In the genomic region with DNA sequence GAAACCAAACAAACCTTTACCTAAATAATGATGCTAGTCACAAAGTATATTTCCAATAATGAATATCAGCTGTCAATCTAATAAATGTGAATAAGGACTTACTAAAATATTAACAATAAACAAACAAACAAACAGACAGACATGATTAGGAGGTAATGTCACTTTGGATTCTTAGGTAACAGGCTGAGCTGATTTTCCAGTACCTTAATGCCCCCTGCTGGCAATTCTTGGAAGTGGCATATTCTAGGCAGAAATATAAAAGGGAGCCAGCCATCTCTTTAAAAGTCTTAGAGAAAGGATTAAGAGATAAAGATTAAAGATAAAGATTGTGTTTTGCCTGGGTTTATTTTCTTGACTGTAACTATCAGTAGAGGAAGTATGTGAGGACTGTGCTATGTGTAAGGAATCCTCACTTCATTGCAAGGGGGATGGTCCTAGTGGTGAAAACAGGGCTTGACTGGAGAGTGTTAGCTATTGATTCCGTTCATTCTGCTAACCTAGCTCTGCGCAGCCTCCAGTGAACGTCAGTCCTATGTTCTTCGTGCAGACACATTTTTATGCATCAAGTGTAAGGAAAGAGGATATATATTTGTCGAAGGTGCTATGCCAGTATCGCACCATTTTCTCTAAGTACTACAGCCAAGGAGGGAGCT, we compare ENCODE assay signal across 10 mouse cellular contexts.
DNase-seq lines count a peak whose midpoint lies in the region; ATAC-seq and TF ChIP-seq lines count a peak whose summit lies in the region.
"Had no signal": no experiment of that assay in that cellular context is flagged by ENCODE, and none has a peak within 500 bp of the region (broad histone marks: within the 10 kb centered on the region; RNA-seq: fewer than 3 reads in every experiment).

No protein-coding gene starts in this region.

- no peak overlapping the region for H3K4me3 ChIP-seq in liver, adult 2 months (ENCODE audit: insufficient read depth, low read depth, low read length)
- H3K4me3 ChIP-seq in liver, embryonic 11.5 days (ENCODE audit: low read depth, low read length): no peak overlapping the region
- H3K4me3 ChIP-seq in embryonic facial prominence, embryonic 10.5 days: no peak overlapping the region
- H3K4me3 ChIP-seq in hindbrain, embryonic 15.5 days: no peak overlapping the region
- no peak overlapping the region for H3K4me3 ChIP-seq in midbrain, postnatal 0 days (ENCODE audit: low read depth, low read length)
- H3K4me3 ChIP-seq: embryonic facial prominence, embryonic 15.5 days had no signal

- ATAC-seq in liver, embryonic 11.5 days (replicated peaks; ENCODE audit: low FRiP score): no peak; the same call in 1 of the 2 replicates
- peak; percentile 73; the same call in 1 of the 2 replicates for ATAC-seq in hindbrain, embryonic 15.5 days (ENCODE audit: low FRiP score, low read depth)
- peak; percentile 66; the same call in 1 of the 2 replicates for ATAC-seq in midbrain, postnatal 0 days (ENCODE audit: low FRiP score)

- TF ChIP-seq CTCF in liver, adult 2 months (IDR thresholded peaks at IDR 0.05; ENCODE audit: low read depth, low read length): peak; percentile 33
- peak; percentile 94 for TF ChIP-seq CTCF in midbrain, postnatal 0 days (IDR thresholded peaks at IDR 0.05)

- peak; percentile 24 for DNase-seq in liver, adult 2 months (ENCODE audit: extremely low read depth, low read depth, low spot score)
- no peak for DNase-seq in liver, embryonic 11.5 days (ENCODE audit: low spot score)
- DNase-seq in adrenal gland, postnatal 36 days: peak; percentile 40 to 51
- DNase-seq in embryonic facial prominence, embryonic 10.5 days (ENCODE audit: low spot score): peak; percentile 28
- peak; percentile 51 to 71 for DNase-seq in left cerebral cortex, postnatal 10 days (ENCODE audit: extremely low spot score in 1 of 2, low spot score in 2 of 2)
- peak; percentile 81 for DNase-seq in midbrain, postnatal 0 days (ENCODE audit: low spot score)
- DNase-seq in urinary bladder, postnatal 36 days (ENCODE audit: low spot score in 2 of 2): peak; percentile 19 to 29

- intact Hi-C loops in left cerebral cortex, postnatal 10 days (cut with DNase I): loop anchor here (10.0 kb wide), 1 partner anchor 846 kb away; no protein-coding TSS in a partner anchor

- H3K36me3 ChIP-seq in liver, adult 2 months (ENCODE audit: control insufficient read depth, insufficient read depth, low read length): no peaks in the 10 kb centered on the region
- H3K36me3 ChIP-seq in liver, embryonic 11.5 days (ENCODE audit: control insufficient read depth, insufficient read depth, low read length): no peaks in the 10 kb centered on the region
- H3K36me3 ChIP-seq in embryonic facial prominence, embryonic 10.5 days (replicated peaks): no peaks in the 10 kb centered on the region
- no peaks in the 10 kb centered on the region for H3K36me3 ChIP-seq in hindbrain, embryonic 15.5 days
- H3K36me3 ChIP-seq in midbrain, postnatal 0 days (ENCODE audit: insufficient read depth, low read length): no peaks in the 10 kb centered on the region
- H3K36me3 ChIP-seq: embryonic facial prominence, embryonic 15.5 days had no signal

- no peak for TF ChIP-seq POLR2A in liver, adult 2 months (IDR thresholded peaks at IDR 0.05; ENCODE audit: extremely low read depth, insufficient read depth, low read length)

- H3K27me3 ChIP-seq in liver, adult 2 months (ENCODE audit: control insufficient read depth, insufficient read depth, low read length): no peaks in the 10 kb centered on the region
- H3K27me3 ChIP-seq in liver, embryonic 11.5 days (replicated peaks; ENCODE audit: control insufficient read depth, insufficient read depth, low read length): no peaks in the 10 kb centered on the region
- no peaks in the 10 kb centered on the region for H3K27me3 ChIP-seq in embryonic facial prominence, embryonic 10.5 days (replicated peaks; ENCODE audit: low read depth, poor library complexity, severe bottlenecking)
- no peaks in the 10 kb centered on the region for H3K27me3 ChIP-seq in hindbrain, embryonic 15.5 days
- no peaks in the 10 kb centered on the region for H3K27me3 ChIP-seq in midbrain, postnatal 0 days (ENCODE audit: insufficient read depth, low read length)
- H3K27me3 ChIP-seq: embryonic facial prominence, embryonic 15.5 days had no signal

- no peak overlapping the region for H3K9ac ChIP-seq in liver, adult 2 months (ENCODE audit: low read depth, low read length)
- no peak overlapping the region for H3K9ac ChIP-seq in liver, embryonic 11.5 days (ENCODE audit: low read depth, low read length)
- no peak overlapping the region for H3K9ac ChIP-seq in hindbrain, embryonic 15.5 days
- no peak overlapping the region for H3K9ac ChIP-seq in midbrain, postnatal 0 days (replicated peaks; ENCODE audit: low read length, poor library complexity, severe bottlenecking)
- H3K9ac ChIP-seq: embryonic facial prominence, embryonic 15.5 days had no signal

- H3K79me2 ChIP-seq in liver, adult 2 months (ENCODE audit: control insufficient read depth, insufficient read depth, low read length): no peaks in the 10 kb centered on the region

- no peak overlapping the region for H3K27ac ChIP-seq in liver, adult 2 months (replicated peaks; ENCODE audit: insufficient read depth, low read depth, low read length)
- H3K27ac ChIP-seq in liver, embryonic 11.5 days (ENCODE audit: low read depth, low read length): no peak overlapping the region
- H3K27ac ChIP-seq in embryonic facial prominence, embryonic 10.5 days (replicated peaks): no peak overlapping the region
- H3K27ac ChIP-seq in hindbrain, embryonic 15.5 days (replicated peaks): no peak overlapping the region
- no peak overlapping the region for H3K27ac ChIP-seq in midbrain, postnatal 0 days (ENCODE audit: low read depth, low read length)
- H3K27ac ChIP-seq: embryonic facial prominence, embryonic 15.5 days; macrophage had no signal

- no peaks in the 10 kb centered on the region for H3K9me3 ChIP-seq in liver, embryonic 11.5 days (ENCODE audit: control insufficient read depth, low read length)
- no peaks in the 10 kb centered on the region for H3K9me3 ChIP-seq in embryonic facial prominence, embryonic 10.5 days
- H3K9me3 ChIP-seq in hindbrain, embryonic 15.5 days: no peaks in the 10 kb centered on the region
- H3K9me3 ChIP-seq in midbrain, postnatal 0 days (ENCODE audit: low read length): no peaks in the 10 kb centered on the region
- H3K9me3 ChIP-seq: embryonic facial prominence, embryonic 15.5 days had no signal

- WGBS in liver, adult 2 months: 45% methylated on average over 6 of the region's 6 CpGs
- 44% methylated on average over 6 of the region's 6 CpGs for WGBS in liver, embryonic 11.5 days
- 57% methylated on average over 6 of the region's 6 CpGs for WGBS in embryonic facial prominence, embryonic 10.5 days
- 53% methylated on average over 6 of the region's 6 CpGs for WGBS in hindbrain, embryonic 15.5 days
- WGBS in midbrain, postnatal 0 days: 48% methylated on average over 6 of the region's 6 CpGs

- no peak overlapping the region for H3K4me2 ChIP-seq in liver, embryonic 11.5 days
- no peak overlapping the region for H3K4me2 ChIP-seq in hindbrain, embryonic 15.5 days
- no peak overlapping the region for H3K4me2 ChIP-seq in midbrain, postnatal 0 days (ENCODE audit: low read depth, low read length, poor library complexity, severe bottlenecking)
- H3K4me2 ChIP-seq: embryonic facial prominence, embryonic 15.5 days had no signal

- no peaks in the 10 kb centered on the region for H3K4me1 ChIP-seq in liver, adult 2 months (ENCODE audit: control insufficient read depth, insufficient read depth, low read length)
- no peaks in the 10 kb centered on the region for H3K4me1 ChIP-seq in liver, embryonic 11.5 days (replicated peaks; ENCODE audit: control insufficient read depth, insufficient read depth, low read length)
- no peaks in the 10 kb centered on the region for H3K4me1 ChIP-seq in embryonic facial prominence, embryonic 10.5 days
- H3K4me1 ChIP-seq in hindbrain, embryonic 15.5 days (replicated peaks): no peaks in the 10 kb centered on the region
- H3K4me1 ChIP-seq in midbrain, postnatal 0 days (ENCODE audit: insufficient read depth, low read length): no peaks in the 10 kb centered on the region
- H3K4me1 ChIP-seq: embryonic facial prominence, embryonic 15.5 days had no signal
